Mouse (Mus musculus) right cerebral cortex, adult 18-20 months (tissue): ENCODE data around the gene Tmem109.

Source experiments
- DNase-seq: peaks from one replicate; pipeline ENCODE4 v3.0.0; 2022; ENCODE audit warnings: mixed read lengths

Gene Tmem109

DNA sequence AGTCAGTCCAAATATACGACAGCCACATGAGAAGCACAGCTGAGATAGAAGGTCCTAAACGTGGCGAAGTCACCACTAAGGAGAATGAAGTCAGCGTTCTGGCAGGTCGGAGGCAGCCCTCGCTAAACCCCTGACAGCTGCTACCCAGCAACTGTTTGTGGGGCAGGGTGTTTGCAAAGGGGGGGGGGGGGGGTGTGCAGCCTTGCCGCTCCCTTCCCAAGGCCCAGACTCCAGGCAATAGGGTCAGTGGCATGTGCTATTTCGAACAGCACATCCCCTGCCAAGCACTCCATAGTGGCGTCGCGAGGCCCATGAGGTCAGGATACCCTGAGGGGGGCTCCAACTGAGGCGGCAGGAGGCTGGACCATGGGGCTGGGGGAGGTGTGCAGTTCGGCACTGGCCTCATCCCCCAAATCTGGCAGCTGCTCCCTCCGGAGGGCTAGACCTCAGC lies 801 bp downstream of the Tmem109 start:
- no peak for DNase-seq

GRCm38 (mm10) chr19:10880085-10880974 lies 1.5 kb downstream of the Tmem109 start:
- no peak for DNase-seq

DNA sequence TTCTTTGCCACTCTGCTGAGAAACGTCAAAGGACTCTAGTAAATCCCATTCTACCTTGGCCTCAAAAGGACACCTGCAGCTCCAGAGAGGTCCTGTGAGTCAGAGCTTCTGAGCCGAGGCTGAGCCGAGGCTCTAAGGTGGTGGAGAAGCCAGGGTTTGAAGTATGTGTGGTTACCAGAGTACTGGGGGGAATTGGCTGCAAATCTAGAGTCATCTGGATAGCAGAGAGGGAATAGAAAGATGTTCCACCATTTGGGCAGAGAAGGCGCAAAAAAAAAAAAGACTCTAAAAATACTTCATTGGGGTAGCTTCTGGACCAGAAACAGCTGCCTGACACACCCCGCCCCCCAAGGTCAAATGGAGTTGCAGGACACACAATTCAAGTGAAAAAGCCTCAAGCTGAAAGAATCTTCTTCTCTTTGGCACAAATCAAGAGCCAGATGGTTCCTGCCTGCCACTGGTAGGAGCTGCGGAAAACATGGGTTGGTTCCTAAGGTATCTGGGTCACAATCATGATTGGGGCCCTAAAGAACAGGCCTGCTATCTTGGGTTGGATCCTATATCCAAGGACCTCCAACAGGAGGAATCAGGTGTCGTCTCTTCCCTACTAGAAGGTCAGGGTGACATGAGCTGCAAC lies 3.5 kb downstream of the Tmem109 start:
- peak; percentile 46 for DNase-seq

DNA sequence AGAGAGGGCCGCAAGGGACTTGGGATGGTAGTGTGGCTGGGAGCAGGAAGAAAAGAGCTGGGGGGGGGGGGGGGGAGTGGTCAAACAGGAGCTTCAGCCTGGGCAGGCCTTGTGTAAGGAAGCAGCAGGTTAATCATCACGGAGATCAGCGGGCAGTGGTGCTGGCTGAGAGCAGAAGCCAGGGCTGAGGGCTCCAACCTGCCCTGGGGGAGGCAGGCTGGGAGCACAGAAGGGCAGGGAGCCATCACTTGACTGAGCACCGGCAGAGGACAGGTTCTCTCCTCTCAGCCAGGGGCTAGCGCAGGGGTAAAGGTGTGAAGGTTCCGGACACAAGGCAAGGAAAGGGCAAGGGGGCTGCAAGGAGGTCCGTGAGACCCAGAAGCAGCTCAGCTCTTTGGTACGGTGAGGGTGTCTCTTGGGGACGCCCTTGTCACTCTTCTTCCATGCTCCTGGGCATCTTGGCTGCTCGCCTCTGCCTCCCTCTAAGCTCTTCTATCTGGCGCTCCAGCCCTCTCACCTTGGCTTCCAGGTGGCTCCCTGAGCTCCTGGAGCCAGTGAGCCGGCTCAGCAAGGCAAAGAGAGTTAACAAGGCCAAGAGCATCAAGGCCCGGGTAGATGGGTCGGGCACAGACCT lies 10.4 kb downstream of the Tmem109 start:
- DNase-seq: no peak

GRCm38 (mm10) chr19:10870676-10871075 lies 11.1 kb downstream of the Tmem109 start:
- no peak for DNase-seq

- no peak for DNase-seq
Measured at GRCm38 (mm10) chr19:10869886-10870527, 11.8 kb downstream of the Tmem109 start, which contains the start of gene Tmem132a. Tmem132a (minus strand) TSS chr19:10869940.

DNA sequence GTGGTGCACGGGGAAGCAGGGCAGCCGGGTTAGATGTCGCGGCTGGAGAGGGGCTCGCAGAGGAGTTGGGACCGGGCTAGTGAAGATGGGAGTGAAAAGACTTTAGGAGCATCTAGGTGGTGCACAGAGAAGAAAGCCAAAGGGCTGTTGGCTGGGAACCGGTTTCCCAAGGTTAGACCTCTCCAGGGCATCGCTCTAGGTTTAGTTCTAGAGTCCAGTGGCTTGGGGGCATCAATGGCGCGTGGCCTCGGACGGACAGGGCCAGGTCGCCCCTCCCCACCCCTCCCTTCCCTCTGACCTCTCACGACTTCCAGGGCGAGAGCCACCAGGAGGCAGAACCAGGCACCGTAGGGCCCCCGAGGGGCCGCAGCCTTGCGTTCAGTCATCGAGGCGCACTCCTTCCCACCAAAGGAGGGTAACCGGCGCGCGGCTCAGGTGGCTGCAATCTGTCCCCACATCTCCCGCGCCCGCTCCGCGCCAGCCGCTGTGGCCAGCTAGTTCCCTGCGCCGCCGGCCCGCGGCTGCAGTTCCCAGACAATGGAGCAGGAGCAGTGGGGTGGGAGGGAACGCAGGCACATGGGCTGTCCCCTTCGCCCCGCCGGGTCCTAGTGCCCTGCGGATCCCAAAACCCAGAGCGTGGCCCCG lies 12.4 kb downstream of the Tmem109 start:
- peak; percentile 93 for DNase-seq

- DNase-seq: peak; percentile 45
Measured at GRCm38 (mm10) chr19:10868623-10869141, 13.1 kb downstream of the Tmem109 start.

DNA sequence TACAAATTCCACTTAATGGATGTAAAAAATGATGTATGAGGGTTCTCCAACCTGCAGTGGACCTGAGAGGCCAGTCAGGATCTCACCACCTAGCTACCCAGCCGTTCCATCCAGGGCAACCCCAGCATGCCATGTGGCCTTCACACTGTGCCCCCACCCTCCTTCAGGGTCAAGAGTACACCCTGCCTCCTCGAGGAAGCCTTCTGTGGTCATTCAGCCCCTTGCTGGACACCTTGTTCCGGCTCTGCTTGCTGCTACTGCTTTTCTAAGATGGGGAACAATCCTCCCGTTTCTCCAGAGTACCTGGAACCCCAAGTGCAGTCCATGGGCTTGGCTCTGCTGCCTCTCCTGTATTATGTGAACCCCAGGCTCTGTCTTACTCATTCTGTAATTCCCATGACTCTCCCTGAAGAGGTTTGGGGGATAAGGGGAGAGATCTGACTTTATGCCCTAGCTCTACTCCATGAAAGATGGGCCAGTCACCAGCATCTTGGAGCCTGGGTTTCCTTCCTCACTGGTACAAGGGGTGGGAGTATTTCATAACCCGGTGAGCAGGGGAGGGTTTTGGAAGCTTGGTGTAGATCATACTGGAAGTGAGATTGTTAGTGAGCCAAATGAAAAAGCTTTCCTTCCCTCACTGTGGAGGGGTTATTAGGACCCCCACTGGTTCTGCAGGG lies 13.7 kb downstream of the Tmem109 start:
- peak; percentile 48 for DNase-seq

GRCm38 (mm10) chr19:10866351-10866750 lies 15.4 kb downstream of the Tmem109 start:
- DNase-seq: no peak

- no peak for DNase-seq
Measured at GRCm38 (mm10) chr19:10860072-10860497, 21.7 kb downstream of the Tmem109 start.

DNA sequence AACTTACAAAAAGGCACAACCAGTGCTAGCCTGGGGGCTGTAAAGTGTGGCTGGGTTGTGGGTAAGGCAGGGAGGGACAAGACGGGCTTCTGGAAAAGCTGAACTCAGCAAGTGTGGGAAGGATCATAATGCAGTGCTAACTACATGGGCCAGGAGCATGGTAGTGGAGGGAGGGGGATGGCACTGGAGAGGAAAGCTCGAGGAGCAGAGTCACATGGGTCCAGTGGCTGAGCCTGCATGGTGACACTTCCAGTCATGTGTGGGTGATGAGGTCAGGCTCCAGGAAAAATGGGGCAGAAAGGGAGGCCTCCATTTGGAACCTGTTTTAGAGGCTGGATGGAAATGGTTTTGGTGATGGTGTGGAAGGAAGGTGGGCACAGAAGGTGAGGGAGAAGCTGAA lies 25.3 kb downstream of the Tmem109 start:
- no peak for DNase-seq

DNA sequence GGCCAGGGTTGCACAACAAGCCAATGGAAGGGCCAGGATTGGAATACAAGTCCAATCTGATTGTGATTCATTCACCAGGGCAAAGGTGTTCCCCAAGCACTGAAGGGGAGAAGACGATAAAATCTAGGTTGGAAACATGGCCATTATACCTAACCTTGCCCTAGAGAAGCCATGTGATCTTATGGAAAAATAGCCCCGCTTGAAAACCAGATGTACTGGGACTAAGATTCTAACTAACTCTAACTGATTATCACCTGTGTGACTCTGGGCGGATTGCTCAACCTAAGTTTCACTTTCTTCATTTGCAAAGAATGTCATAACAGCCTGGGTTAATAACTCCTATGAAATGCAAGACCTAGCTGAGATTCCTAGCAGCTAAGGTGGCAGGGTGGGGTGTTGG lies 26.4 kb downstream of the Tmem109 start:
- DNase-seq: no peak

DNA sequence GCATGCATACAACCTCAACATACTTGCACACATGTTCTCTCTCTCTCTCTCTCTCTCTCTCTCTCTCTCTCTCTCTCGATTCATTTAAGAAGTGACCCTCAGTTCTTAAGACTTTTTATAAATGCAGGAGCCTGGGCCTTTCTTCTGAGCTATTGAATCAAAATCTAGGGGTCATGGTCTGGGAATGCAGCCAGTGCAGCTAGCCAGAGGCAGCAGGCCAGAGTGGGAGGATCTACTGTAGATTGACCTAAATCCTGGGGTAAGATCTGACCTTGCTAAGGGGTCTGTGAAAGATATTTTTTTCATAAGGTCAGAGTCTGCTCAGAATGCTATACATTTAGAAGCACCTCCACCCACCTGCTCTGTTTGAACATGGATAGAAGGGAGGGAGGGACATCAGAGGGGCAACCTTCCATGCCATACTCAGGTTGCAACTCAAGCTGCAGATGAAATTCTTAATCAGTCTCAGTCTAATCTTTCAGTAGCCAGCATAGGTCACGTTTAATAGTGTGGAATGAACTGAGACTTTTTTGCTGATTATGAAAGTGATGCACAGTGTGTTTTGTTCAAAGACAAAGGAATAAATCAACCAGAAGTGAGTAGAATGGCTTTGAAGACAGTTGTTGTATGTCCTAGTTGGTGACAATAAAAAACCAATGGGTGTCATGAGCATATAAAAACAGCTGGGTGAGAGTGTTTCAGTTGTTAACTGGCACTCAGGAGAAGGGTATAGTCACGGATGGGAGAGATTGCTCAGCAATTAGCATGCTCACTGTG lies 34.3 kb downstream of the Tmem109 start:
- no peak for DNase-seq

GRCm38 (mm10) chr19:10846150-10846549 lies 35.7 kb downstream of the Tmem109 start:
- DNase-seq: no peak

DNA sequence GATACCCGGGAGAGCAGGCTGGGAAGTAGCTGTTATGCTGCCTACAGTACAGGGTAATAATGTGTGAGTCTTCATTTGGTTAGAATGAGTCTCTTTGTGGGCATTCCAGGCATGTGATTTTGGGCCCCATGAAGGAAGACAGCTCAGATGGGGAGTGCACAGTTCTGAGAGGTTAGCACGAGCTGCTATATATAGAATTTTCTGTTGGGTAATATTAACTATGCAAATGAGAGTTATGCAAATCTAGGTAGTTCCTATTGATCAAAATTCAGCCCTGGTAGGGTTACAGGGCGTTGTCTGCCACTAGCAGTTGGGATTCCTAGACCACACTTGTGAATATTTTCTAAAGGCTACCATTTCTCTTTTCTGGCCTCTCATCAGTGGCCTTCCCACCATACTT lies 36.3 kb downstream of the Tmem109 start:
- no peak for DNase-seq

DNA sequence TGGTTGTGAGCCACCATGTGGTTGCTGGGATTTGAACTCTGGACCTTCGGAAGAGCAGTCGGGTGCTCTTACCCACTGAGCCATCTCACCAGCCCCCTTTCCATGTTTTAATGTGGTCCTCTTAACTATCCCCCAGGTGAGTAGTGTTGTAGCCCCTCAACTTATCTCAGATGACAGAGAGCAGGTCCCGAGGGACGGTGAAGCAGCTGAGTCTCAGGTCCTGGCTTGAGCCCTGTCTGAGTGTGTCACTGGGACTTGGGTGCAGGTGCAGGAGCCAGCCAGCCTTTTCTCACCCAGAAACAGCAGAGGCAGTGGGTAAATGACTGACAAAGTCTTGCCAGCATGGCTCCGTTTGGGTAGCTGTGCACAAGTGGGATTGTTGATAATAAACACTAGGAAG lies 37.6 kb downstream of the Tmem109 start:
- no peak for DNase-seq

- no peak for DNase-seq
Measured at GRCm38 (mm10) chr19:10842914-10843313, 38.9 kb downstream of the Tmem109 start.

DNA sequence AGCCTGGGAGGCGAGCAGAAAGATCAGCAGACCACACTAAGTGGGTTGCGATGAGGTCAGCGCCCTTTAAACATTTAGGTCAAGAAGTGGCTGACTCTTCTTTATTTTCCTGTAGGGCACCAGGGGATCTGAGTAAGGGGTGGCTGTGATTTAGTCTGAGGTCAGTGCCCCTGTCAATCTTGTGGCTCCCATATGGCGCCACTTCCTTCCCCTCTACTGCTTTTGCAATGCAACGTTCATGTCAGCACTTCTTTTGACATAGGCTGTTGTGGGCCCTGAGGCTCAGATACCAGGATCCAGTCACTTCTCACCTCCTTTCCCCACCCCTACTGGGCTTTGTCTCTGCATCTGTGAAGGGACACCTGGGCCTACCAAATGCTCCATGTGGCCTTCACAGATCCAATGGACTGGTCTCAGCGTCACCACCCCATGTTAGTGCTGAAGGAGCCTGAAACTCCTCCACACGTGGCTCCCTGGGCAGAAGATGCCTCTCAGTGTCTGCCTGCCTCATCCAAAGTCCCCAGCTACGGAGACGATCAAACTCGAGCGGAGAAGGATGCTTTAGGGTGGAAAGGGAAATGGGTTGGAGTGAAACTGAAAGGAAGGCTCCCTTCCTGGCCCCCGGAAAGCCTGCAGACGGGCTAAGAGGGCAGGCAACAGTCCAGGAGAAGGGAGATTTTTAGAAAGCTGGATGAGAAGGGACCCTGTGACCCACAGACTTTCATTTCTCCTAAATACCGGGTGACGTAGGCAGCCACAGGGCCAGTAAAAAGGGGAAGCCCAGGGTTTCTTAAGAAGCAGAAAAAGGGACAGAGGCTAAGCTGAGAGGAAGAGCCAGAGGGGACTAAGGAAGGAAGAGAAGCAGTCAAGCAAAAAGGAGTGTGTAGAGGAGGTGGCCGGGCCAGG lies 39.8 kb downstream of the Tmem109 start:
- no peak for DNase-seq
